ENCODE assay signal across 7 mouse cellular contexts in the genomic region with DNA sequence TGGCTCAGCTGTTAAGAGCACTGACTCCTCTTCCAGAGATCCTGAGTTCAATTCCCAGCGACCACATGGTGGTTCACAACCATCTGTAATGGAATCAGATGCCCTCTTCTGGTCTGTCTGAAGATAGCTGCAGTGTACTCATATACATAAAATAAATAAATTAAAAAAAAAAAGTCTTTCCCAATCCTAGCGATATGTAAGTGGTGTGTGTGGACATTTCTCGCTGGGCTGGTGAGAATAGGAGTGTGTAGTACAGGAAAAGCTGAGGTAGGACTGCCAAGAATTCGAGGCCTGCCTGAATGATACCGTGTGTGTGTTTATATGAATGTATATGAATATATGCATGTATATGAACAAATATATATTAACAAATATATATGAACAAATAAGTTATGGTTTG. TPM values are rescaled to one million over a fixed set of nuclear protein-coding genes. Genes with fewer than 3 reads are reported as not detected.
DNase-seq lines count a peak whose midpoint lies in the region; ATAC-seq and TF ChIP-seq lines count a peak whose summit lies in the region.

No protein-coding gene starts in this region.

- peaks cover 8% of the 10 kb centered on the region; the same call in 1 of the 2 replicates for H3K36me3 ChIP-seq in embryonic facial prominence, embryonic 15.5 days
- peaks cover 8% of the 10 kb centered on the region for H3K36me3 ChIP-seq in intestine, postnatal 0 days (ENCODE audit: control insufficient read depth, insufficient read depth)
- H3K36me3 ChIP-seq in neural tube, embryonic 14.5 days (ENCODE audit: control insufficient read depth, insufficient read depth, low read length): 0 out of 2 replicates have a peak, but pooled peaks cover 8% of the 10 kb centered on the region

- no peak for DNase-seq in layer of hippocampus, adult 2 months (ENCODE audit: low spot score in 2 of 2)
- no peak for DNase-seq in layer of hippocampus, postnatal 14 days (ENCODE audit: low spot score in 2 of 2)
- no peak for DNase-seq in thymus, postnatal 0 days (ENCODE audit: low spot score)
- DNase-seq in cerebellum, adult 2 months: no peak

- H3K4me2 ChIP-seq in embryonic facial prominence, embryonic 15.5 days (replicated peaks): peak overlapping the region; percentile 72
- peak overlapping the region; percentile 68; the same call in 1 of the 2 replicates for H3K4me2 ChIP-seq in intestine, postnatal 0 days (replicated peaks; ENCODE audit: low read depth)
- peak overlapping the region; percentile 81 for H3K4me2 ChIP-seq in neural tube, embryonic 14.5 days (ENCODE audit: low read depth, low read length)

- peaks cover 20% of the 10 kb centered on the region for H3K4me1 ChIP-seq in embryonic facial prominence, embryonic 15.5 days
- no peaks in the 10 kb centered on the region for H3K4me1 ChIP-seq in intestine, postnatal 0 days (replicated peaks; ENCODE audit: control insufficient read depth, insufficient read depth, low read length)
- peaks cover 15% of the 10 kb centered on the region for H3K4me1 ChIP-seq in neural tube, embryonic 14.5 days (ENCODE audit: control insufficient read depth, insufficient read depth, low read length)
- H3K4me1 ChIP-seq in cerebellum, adult 2 months (ENCODE audit: control insufficient read depth, insufficient read depth, low read length): peaks cover 13% of the 10 kb centered on the region; the same call in 1 of the 2 replicates

- H3K27me3 ChIP-seq in embryonic facial prominence, embryonic 15.5 days: no peaks in the 10 kb centered on the region
- no peaks in the 10 kb centered on the region for H3K27me3 ChIP-seq in intestine, postnatal 0 days (replicated peaks; ENCODE audit: control insufficient read depth, insufficient read depth, low read length)
- H3K27me3 ChIP-seq in neural tube, embryonic 14.5 days (ENCODE audit: control insufficient read depth, insufficient read depth, low read length): no peaks in the 10 kb centered on the region
- no peaks in the 10 kb centered on the region for H3K27me3 ChIP-seq in cerebellum, adult 2 months (ENCODE audit: control insufficient read depth, insufficient read depth, low read length)

- no peak for TF ChIP-seq POLR2A in cerebellum, adult 2 months (IDR thresholded peaks at IDR 0.05; ENCODE audit: borderline replicate concordance, insufficient read depth, low read length)

- peak overlapping the region; percentile 68 for H3K4me3 ChIP-seq in layer of hippocampus, adult 2 months
- H3K4me3 ChIP-seq in embryonic facial prominence, embryonic 15.5 days (replicated peaks): peak overlapping the region; percentile 81; the same call in 1 of the 2 replicates
- peak overlapping the region; percentile 56; the same call in 1 of the 2 replicates for H3K4me3 ChIP-seq in intestine, postnatal 0 days (ENCODE audit: low read depth, low read length)
- peak overlapping the region; percentile 75; the same call in 1 of the 2 replicates for H3K4me3 ChIP-seq in neural tube, embryonic 14.5 days (ENCODE audit: low read depth, low read length)
- no peak overlapping the region for H3K4me3 ChIP-seq in cerebellum, adult 2 months (replicated peaks; ENCODE audit: insufficient read depth, low read depth, low read length)

- no peak for ATAC-seq in embryonic facial prominence, embryonic 15.5 days (ENCODE audit: insufficient number of reproducible peaks, low FRiP score, low TSS enrichment, low read depth)
- ATAC-seq in intestine, postnatal 0 days: no peak
- ATAC-seq in neural tube, embryonic 14.5 days (ENCODE audit: low read depth): no peak

- H3K27ac ChIP-seq in layer of hippocampus, adult 2 months: peak overlapping the region; percentile 94
- H3K27ac ChIP-seq in embryonic facial prominence, embryonic 15.5 days (replicated peaks): no peak overlapping the region
- no peak overlapping the region for H3K27ac ChIP-seq in intestine, postnatal 0 days (ENCODE audit: low read depth, low read length)
- H3K27ac ChIP-seq in neural tube, embryonic 14.5 days (ENCODE audit: low read depth, low read length): peak overlapping the region; percentile 88
- H3K27ac ChIP-seq in cerebellum, adult 2 months (ENCODE audit: insufficient read depth, low read length): no peak overlapping the region

- H3K9ac ChIP-seq in embryonic facial prominence, embryonic 15.5 days: no peak overlapping the region
- no peak overlapping the region for H3K9ac ChIP-seq in intestine, postnatal 0 days (ENCODE audit: low read depth, low read length)
- no peak overlapping the region for H3K9ac ChIP-seq in neural tube, embryonic 14.5 days (replicated peaks; ENCODE audit: low read depth, low read length)

- 44% methylated on average over 5 of the region's 5 CpGs for WGBS in embryonic facial prominence, embryonic 15.5 days
- 40% methylated on average over 5 of the region's 5 CpGs for WGBS in intestine, postnatal 0 days
- WGBS in neural tube, embryonic 14.5 days: 58% methylated on average over 5 of the region's 5 CpGs
- WGBS in cerebellum, adult 2 months: 42% methylated on average over 5 of the region's 5 CpGs

- TF ChIP-seq CTCF in layer of hippocampus, adult 2 months (conservative IDR thresholded peaks at IDR 0.05): peak; percentile 36
- TF ChIP-seq CTCF in intestine, postnatal 0 days (IDR thresholded peaks at IDR 0.05; ENCODE audit: low read depth): peak; percentile 31; the same call in 1 of the 2 replicates
- TF ChIP-seq CTCF in cerebellum, adult 2 months (IDR thresholded peaks at IDR 0.05; ENCODE audit: borderline replicate concordance, insufficient read depth, low read depth, low read length): no peak

- no peaks in the 10 kb centered on the region for H3K9me3 ChIP-seq in embryonic facial prominence, embryonic 15.5 days (replicated peaks)
- no peaks in the 10 kb centered on the region for H3K9me3 ChIP-seq in intestine, postnatal 0 days (ENCODE audit: control insufficient read depth)
- no peaks in the 10 kb centered on the region for H3K9me3 ChIP-seq in neural tube, embryonic 14.5 days (ENCODE audit: control insufficient read depth, low read length)

RNA-seq across cellular contexts. Expression of a gene that starts 0.6 kb away (rescaled TPM):
- 10 to 100 TPM; 65.2 to 74.8 TPM for total RNA-seq in layer of hippocampus, adult 2 months (2021)
- 10 to 100 TPM; 74.4 to 75.1 TPM for total RNA-seq in layer of hippocampus, postnatal 14 days (2021)
- polyA plus RNA-seq in embryonic facial prominence, embryonic 15.5 days (2015; fragmentation: Nextera tagmentation; extraction: Ambion mirVana): 25.1 and 31.6 TPM in 2 replicates
- 302 and 311 TPM in 2 replicates for polyA plus RNA-seq in intestine, postnatal 0 days (2015; fragmentation: Nextera tagmentation; extraction: Ambion mirVana)
- polyA plus RNA-seq in neural tube, embryonic 14.5 days (2014; fragmentation: Nextera tagmentation; extraction: Ambion mirVana): 56.6 and 61.9 TPM in 2 replicates
- 23.9 and 25.4 TPM in 2 replicates for polyA plus RNA-seq in thymus, postnatal 0 days (2015; fragmentation: Nextera tagmentation; extraction: Ambion mirVana)
- 114 and 115 TPM in 2 replicates for polyA plus RNA-seq in cerebellum, adult 2 months (2012; rRNA removed)

RNA-seq across cellular contexts. Expression of a gene that starts 2.2 kb away (rescaled TPM):
- 10 to 100 TPM; 29.9 to 34.3 TPM for total RNA-seq in layer of hippocampus, adult 2 months (2021)
- 10 to 100 TPM; 31.9 to 35.3 TPM for total RNA-seq in layer of hippocampus, postnatal 14 days (2021)
- polyA plus RNA-seq in embryonic facial prominence, embryonic 15.5 days (2015; fragmentation: Nextera tagmentation; extraction: Ambion mirVana): 24.4 and 25.1 TPM in 2 replicates
- polyA plus RNA-seq in intestine, postnatal 0 days (2015; fragmentation: Nextera tagmentation; extraction: Ambion mirVana): 64.1 and 64.9 TPM in 2 replicates
- polyA plus RNA-seq in neural tube, embryonic 14.5 days (2014; fragmentation: Nextera tagmentation; extraction: Ambion mirVana): 19.7 and 22.9 TPM in 2 replicates
- polyA plus RNA-seq in thymus, postnatal 0 days (2015; fragmentation: Nextera tagmentation; extraction: Ambion mirVana): 28.7 and 31.3 TPM in 2 replicates
- polyA plus RNA-seq in cerebellum, adult 2 months (2012; rRNA removed): 27.2 and 27.6 TPM in 2 replicates

RNA-seq across cellular contexts. Expression of a gene that starts 31.5 kb away (rescaled TPM):
- total RNA-seq in layer of hippocampus, adult 2 months (2021): 10 to 100 TPM; 65.2 to 69.5 TPM
- 10 to 100 TPM; 79.3 to 83.3 TPM for total RNA-seq in layer of hippocampus, postnatal 14 days (2021)
- polyA plus RNA-seq in embryonic facial prominence, embryonic 15.5 days (2015; fragmentation: Nextera tagmentation; extraction: Ambion mirVana): 144 and 145 TPM in 2 replicates
- polyA plus RNA-seq in intestine, postnatal 0 days (2015; fragmentation: Nextera tagmentation; extraction: Ambion mirVana): 43.2 and 48.1 TPM in 2 replicates
- 131 and 158 TPM in 2 replicates for polyA plus RNA-seq in neural tube, embryonic 14.5 days (2014; fragmentation: Nextera tagmentation; extraction: Ambion mirVana)
- 89.9 and 99.2 TPM in 2 replicates for polyA plus RNA-seq in thymus, postnatal 0 days (2015; fragmentation: Nextera tagmentation; extraction: Ambion mirVana)
- 40.4 and 42.0 TPM in 2 replicates for polyA plus RNA-seq in cerebellum, adult 2 months (2012; rRNA removed)

Comparison
In these comparisons a context has a peak if more than half of its experiments do, and no peak if none do; other contexts are left out.
1. H3K27ac ChIP-seq: peak in layer of hippocampus, adult 2 months (single experiment) and neural tube, embryonic 14.5 days (single experiment); none in embryonic facial prominence, embryonic 15.5 days (single experiment), intestine, postnatal 0 days (single experiment) and cerebellum, adult 2 months (single experiment).
2. Peak in every context shown above with its lines, with median percentiles within 50 percentile points of each other: H3K4me2 ChIP-seq.